Mouse (Mus musculus): ENCODE measurements at regions not wholly inside any gene's neighbourhood (a gene's known extent, or its start where the extent isn't known, plus 50 kb on each side); places are given as distances from the start of the nearest gene placed in this dataset.

GRCm38 (mm10) chr6:116825628-116826027, 108.9 kb upstream of the Tmem72 start:
- TF ChIP-seq POLR2A (IDR thresholded peaks at IDR 0.05; ENCODE audit: insufficient read depth, low read length) (no peak), CTCF (IDR thresholded peaks at IDR 0.05; ENCODE audit: low read depth, low read length) (no peak)

Measured in ES-Bruce4 (cell line).